Mouse (Mus musculus) urinary bladder, postnatal 0 days (tissue): ENCODE measurements around the gene Srarp. TPM values are rescaled to one million over a fixed set of nuclear protein-coding genes. Genes with fewer than 3 reads are reported as not detected.

Source experiments
- polyA plus RNA-seq: library from polyadenylated mRNA; unstranded; fragments of >200 nt; fragmentation: Nextera tagmentation; extraction: Ambion mirVana; gene quantifications from 2 replicates; pipeline ENCODE4 v1.2.1, GENCODE M21; 2015

Srarp gene
- polyA plus RNA-seq: not detected in 2 replicates

GRCm38 (mm10) chr4:141435974-141436373, at the start of gene Srarp:
TSS of gene Srarp (minus strand) at chr4:141436105.

DNA sequence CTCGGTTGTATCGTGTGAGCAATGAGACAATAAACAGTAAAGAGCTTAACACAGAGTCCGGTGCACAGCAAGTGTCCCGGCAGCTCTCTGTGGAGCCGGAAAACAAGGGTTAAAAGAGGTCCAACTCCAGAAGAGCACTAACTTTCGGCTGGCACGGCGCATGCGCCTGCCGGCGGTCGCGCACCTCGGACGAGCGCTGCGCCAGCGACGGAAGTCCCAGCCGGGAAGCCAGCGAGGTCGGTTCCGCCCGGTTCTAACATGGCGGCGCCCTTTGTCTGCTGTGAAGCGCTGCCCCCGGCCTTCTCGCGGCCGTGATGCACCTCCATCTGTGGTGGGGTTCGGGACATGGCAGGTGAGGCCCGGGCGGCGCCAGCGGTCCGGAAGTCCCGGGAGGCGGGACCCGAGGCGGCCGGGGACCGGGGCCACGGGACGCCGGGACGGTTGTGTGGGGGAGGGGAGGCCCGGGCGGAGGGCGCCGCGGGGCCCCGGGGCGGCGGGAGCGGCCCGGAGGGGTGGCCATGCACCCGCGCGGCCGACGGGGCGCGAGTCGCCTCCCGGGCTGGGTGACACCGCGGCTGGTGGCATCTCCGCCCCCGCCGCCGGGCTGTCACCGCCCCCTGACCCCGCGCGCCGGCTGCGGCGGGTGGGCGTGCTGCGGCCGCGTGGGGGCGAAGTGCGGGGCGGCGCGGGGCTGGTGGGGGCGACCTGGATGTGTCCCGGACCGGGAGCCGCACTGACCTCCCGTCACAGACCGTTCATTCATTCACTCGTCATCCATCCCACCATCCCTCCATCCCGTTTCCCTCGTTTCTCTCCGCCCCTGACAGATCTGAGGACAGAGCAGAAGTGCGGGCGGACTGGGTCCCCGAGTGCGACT, 8.8 kb upstream of the Srarp start, which contains the start of gene Zbtb17:
TSS of gene Zbtb17 (plus strand) at position 204 of the 877 bp plus-strand sequence.

DNA sequence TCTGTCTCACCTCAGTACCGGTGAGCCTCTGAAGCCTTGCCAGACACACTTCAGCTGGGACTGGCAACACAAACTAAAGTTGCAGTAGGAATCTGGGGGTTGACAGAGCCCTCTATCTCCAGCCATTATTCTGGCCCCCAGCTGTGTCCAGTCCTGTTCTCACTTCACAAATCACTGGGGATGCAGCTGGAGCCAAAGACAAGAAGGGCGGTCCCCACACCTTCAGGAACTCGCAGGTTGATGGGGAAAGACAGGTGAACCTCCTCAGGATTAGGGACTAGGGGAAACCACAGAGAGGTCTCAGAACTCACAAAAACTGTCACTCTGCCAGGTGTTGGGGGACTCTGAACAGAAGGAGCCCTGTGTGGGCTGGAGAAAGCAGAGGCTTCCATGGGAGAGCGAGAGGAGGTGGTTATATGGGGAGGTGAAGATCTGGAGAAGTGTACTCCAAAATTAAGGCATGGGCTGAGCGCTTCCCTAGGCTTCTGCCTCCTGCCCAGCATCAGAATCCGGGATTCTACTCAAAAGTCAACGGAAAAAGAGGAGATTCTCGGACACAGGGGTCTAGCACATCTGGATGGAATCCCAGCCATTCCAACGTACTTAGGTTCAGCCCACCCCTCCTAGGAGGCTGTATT, 15.6 kb downstream of the Srarp start, which contains the start of gene Hspb7:
TSS of gene Hspb7 (plus strand) at position 588 of the 638 bp plus-strand sequence.

DNA sequence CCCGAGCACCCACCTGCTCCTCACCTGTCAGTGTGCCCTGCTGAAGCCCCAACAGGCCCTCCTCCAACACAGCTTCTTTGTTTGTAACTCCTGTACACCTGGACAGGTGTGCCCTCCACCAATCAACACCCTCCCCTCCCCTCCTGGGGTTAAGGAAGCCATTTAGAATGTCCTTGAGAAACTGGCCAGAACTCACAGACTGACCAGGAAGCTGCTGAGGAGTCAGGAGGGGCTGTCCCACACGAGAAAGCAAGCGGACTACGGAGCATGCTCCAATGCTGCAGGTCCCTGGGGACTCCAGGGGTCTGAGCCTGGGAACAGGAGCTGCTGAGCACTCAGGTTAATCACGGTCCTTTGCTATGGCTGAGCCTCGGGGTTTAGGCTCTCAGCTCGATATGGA, 20.0 kb downstream of the Srarp start, which contains the start of gene Clcnkb:
TSS of gene Clcnkb (minus strand) at position 91 of the 400 bp plus-strand sequence.

DNA sequence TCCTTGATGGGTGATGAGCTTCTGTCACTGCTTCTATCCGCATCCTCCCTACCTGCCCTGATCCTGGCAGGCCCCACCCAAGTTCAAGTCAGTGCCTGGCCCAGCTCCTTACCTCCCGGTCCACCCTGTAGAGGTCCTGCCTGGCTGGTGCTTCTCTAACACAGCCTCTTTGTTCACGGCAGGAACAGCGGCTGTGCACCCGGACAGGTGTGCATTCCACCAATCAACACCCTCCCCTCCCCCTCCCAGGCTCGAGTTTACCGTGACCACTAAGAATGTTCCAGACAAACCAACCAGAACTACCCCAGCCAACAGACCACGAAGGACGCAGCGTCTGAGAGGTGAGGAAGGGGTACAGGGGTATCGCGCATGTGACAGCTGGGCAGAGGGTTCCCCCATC, 37.4 kb downstream of the Srarp start, which contains the start of gene Clcnka:
TSS of gene Clcnka (minus strand) at position 180 of the 400 bp plus-strand sequence.

Other genes starting within 250 kb of the Srarp start
- gene Rsg1, start 222.1 kb downstream of the Srarp start, polyA plus RNA-seq: 1.4 and 2.2 TPM in 2 replicates
- gene Arhgef19, start 196.6 kb downstream of the Srarp start, polyA plus RNA-seq: 4.4 and 5.8 TPM in 2 replicates
- gene Epha2, start 134.9 kb downstream of the Srarp start, polyA plus RNA-seq: 4.8 TPM in 2 replicates
- 0.40 and 0.82 TPM in 2 replicates for gene Fam131c, start 67.9 kb downstream of the Srarp start, polyA plus RNA-seq
- gene Clcnka, start 37.4 kb downstream of the Srarp start, polyA plus RNA-seq: not detected in 2 replicates
- not detected in 2 replicates for gene Clcnkb, start 20.1 kb downstream of the Srarp start, polyA plus RNA-seq
- 12.3 and 14.5 TPM in 2 replicates for gene Hspb7, start 15.3 kb downstream of the Srarp start, polyA plus RNA-seq
- 14.6 and 15.7 TPM in 2 replicates for gene Zbtb17, start 8.5 kb upstream of the Srarp start, polyA plus RNA-seq
- gene Spen, start 102.5 kb upstream of the Srarp start, polyA plus RNA-seq: 4.5 and 4.8 TPM in 2 replicates
- 173 and 207 TPM in 2 replicates for gene Fblim1, start 170.0 kb upstream of the Srarp start, polyA plus RNA-seq
- gene Tmem82, start 182.5 kb upstream of the Srarp start, polyA plus RNA-seq: 0.20 and 0.74 TPM in 2 replicates
- 0.05 TPM in 1 of 2 replicates, not detected in the other for gene Slc25a34, start 187.7 kb upstream of the Srarp start, polyA plus RNA-seq
- gene Plekhm2, start 228.8 kb upstream of the Srarp start, polyA plus RNA-seq: 3.6 and 3.7 TPM in 2 replicates
- gene Rsc1a1, start 249.5 kb upstream of the Srarp start, polyA plus RNA-seq: not detected in 2 replicates